Mouse (Mus musculus) MEL (cell line): ENCODE measurements around the gene Helb. TPM values are rescaled to one million over a fixed set of nuclear protein-coding genes. Genes with fewer than 3 reads are reported as not detected.

Source experiments
- DNase-seq: peaks from one replicate; pipeline ENCODE4 v3.0.0; 2011; ENCODE audit warnings: low read depth, low spot score
- H3K27ac ChIP-seq: 2 replicates; pipeline ENCODE4 v1.5.1; 2012; ENCODE audit warnings: low read depth, mild to moderate bottlenecking, control low read depth, low read length, moderate library complexity; ENCODE audit not compliant: control insufficient read depth
- H3K27me3 ChIP-seq, 2 experiments: fragments of 150-350 bp in 1 of 2; sonication (generic) in 1 of 2; 2 replicates each; pipeline ENCODE4 v1.6.1; 2012; ENCODE audit warnings: low read length in 2 of 2, mild to moderate bottlenecking in 2 of 2, improper control_type of control experiment in 1 of 2, moderate library complexity in 1 of 2; ENCODE audit not compliant: insufficient read depth in 2 of 2, control insufficient read depth in 1 of 2
- H3K36me3 ChIP-seq, 2 experiments: 2 replicates each; pipeline ENCODE4 v1.6.1; 2012 to 2014; ENCODE audit warnings: low read length in 2 of 2, improper control_type of control experiment in 1 of 2, inconsistent platforms in 1 of 2, mild to moderate bottlenecking in 1 of 2; ENCODE audit not compliant: insufficient read depth in 2 of 2, control insufficient read depth in 1 of 2
- H3K4me1 ChIP-seq, 2 experiments: fragments of 150-350 bp in 1 of 2; sonication (generic) in 1 of 2; 2 replicates each; pipeline ENCODE4 v1.6.1; 2012; ENCODE audit warnings: low read length in 2 of 2, improper control_type of control experiment in 1 of 2, mild to moderate bottlenecking in 1 of 2; ENCODE audit not compliant: insufficient read depth in 2 of 2, control insufficient read depth in 1 of 2
- H3K4me3 ChIP-seq, 2 experiments: fragments of 150-350 bp in 1 of 2; sonication (generic) in 1 of 2; 2 replicates each; pipeline ENCODE4 v1.5.1; 2012; ENCODE audit warnings: low read depth in 2 of 2, low read length in 2 of 2, mild to moderate bottlenecking in 2 of 2, moderate library complexity in 2 of 2, control low read depth in 1 of 2, improper control_type of control experiment in 1 of 2; ENCODE audit not compliant: control insufficient read depth in 1 of 2, insufficient read depth in 1 of 2
- H3K79me2 ChIP-seq: 2 replicates; pipeline ENCODE4 v1.6.1; 2012; ENCODE audit warnings: mild to moderate bottlenecking, low read length, moderate library complexity; ENCODE audit not compliant: control insufficient read depth, poor library complexity, insufficient read depth
- H3K9ac ChIP-seq: 2 replicates; pipeline ENCODE4 v1.6.1; 2012; ENCODE audit warnings: low read depth, mild to moderate bottlenecking, control low read depth, low read length, moderate library complexity; ENCODE audit not compliant: control insufficient read depth, poor library complexity, severe bottlenecking
- H3K9me3 ChIP-seq: fragments of 150-350 bp; sonication (generic); replicated peaks from 2 replicates; pipeline ENCODE4 v1.6.1; 2012; ENCODE audit warnings: mild to moderate bottlenecking, low read length, improper control_type of control experiment, moderate library complexity; ENCODE audit not compliant: insufficient read depth
- BHLHE40 ChIP-seq: IDR thresholded peaks from 2 replicates; pipeline ENCODE4 v1.6.1; 2012; ENCODE audit warnings: low read depth, mild to moderate bottlenecking, inconsistent platforms, low read length, improper control_type of control experiment, borderline replicate concordance
- CHD1 ChIP-seq: IDR thresholded peaks from 2 replicates; pipeline ENCODE4 v1.6.1; 2012; ENCODE audit warnings: low read depth, mild to moderate bottlenecking, inconsistent platforms, low read length, improper control_type of control experiment
- CHD2 ChIP-seq: IDR thresholded peaks from 2 replicates; pipeline ENCODE4 v1.6.1; 2011; ENCODE audit warnings: low read length, improper control_type of control experiment
- CTCF ChIP-seq, 3 experiments: IDR thresholded peaks in 2 of 3; conservative IDR thresholded peaks in 1 of 3; 2 replicates each; pipeline ENCODE4 v1.5.1; 2011 to 2012; ENCODE audit warnings: low read length in 3 of 3, low read depth in 2 of 3, mild to moderate bottlenecking in 2 of 3, improper control_type of control experiment in 1 of 3, inconsistent platforms in 1 of 3, mixed read lengths in 1 of 3, moderate library complexity in 1 of 3; ENCODE audit not compliant: control insufficient read depth in 1 of 3, insufficient read depth in 1 of 3, poor library complexity in 1 of 3, severe bottlenecking in 1 of 3
- E2F4 ChIP-seq: IDR thresholded peaks from 2 replicates; pipeline ENCODE4 v1.6.1; 2011; ENCODE audit warnings: low read depth, low read length, improper control_type of control experiment, borderline replicate concordance
- ELF1 ChIP-seq: IDR thresholded peaks from 2 replicates; pipeline ENCODE4 v1.6.1; 2014; ENCODE audit warnings: low read depth, mild to moderate bottlenecking, inconsistent platforms, low read length, improper control_type of control experiment, moderate library complexity
- EP300 ChIP-seq, 2 experiments: IDR thresholded peaks; 2 replicates each; pipeline ENCODE4 v1.6.1; 2011; ENCODE audit warnings: improper control_type of control experiment in 2 of 2, low read length in 2 of 2, low read depth in 1 of 2, mild to moderate bottlenecking in 1 of 2
- ETS1 ChIP-seq: IDR thresholded peaks from 2 replicates; pipeline ENCODE4 v1.6.1; 2012; ENCODE audit warnings: low read depth, mild to moderate bottlenecking, inconsistent platforms, low read length, improper control_type of control experiment, moderate library complexity
- GABPA ChIP-seq: IDR thresholded peaks from 2 replicates; pipeline ENCODE4 v1.6.1; 2012; ENCODE audit warnings: low read depth, mild to moderate bottlenecking, inconsistent platforms, low read length, improper control_type of control experiment, moderate library complexity
- GATA1 ChIP-seq: IDR thresholded peaks from 2 replicates; pipeline ENCODE4 v1.6.1; 2011; ENCODE audit warnings: low read depth, low read length, improper control_type of control experiment
- JUND ChIP-seq: IDR thresholded peaks from 2 replicates; pipeline ENCODE4 v1.6.1; 2011; ENCODE audit warnings: low read depth, mild to moderate bottlenecking, improper control_type of control experiment, low read length
- KAT2A ChIP-seq: conservative IDR thresholded peaks from 2 replicates; pipeline ENCODE4 v1.6.1; 2012; ENCODE audit warnings: low read depth, low read length, improper control_type of control experiment, inconsistent platforms
- MAFK ChIP-seq: IDR thresholded peaks from 2 replicates; pipeline ENCODE4 v1.6.1; 2011; ENCODE audit warnings: low read depth, mild to moderate bottlenecking, low read length, improper control_type of control experiment, borderline replicate concordance
- MAX ChIP-seq: IDR thresholded peaks from 2 replicates; pipeline ENCODE4 v1.6.1; 2011; ENCODE audit warnings: low read length, improper control_type of control experiment
- MAZ ChIP-seq: IDR thresholded peaks from 2 replicates; pipeline ENCODE4 v1.6.1; 2012; ENCODE audit warnings: low read depth, mild to moderate bottlenecking, inconsistent platforms, low read length, improper control_type of control experiment
- MEF2A ChIP-seq: IDR thresholded peaks from 2 replicates; pipeline ENCODE4 v1.6.1; 2014; ENCODE audit warnings: low read depth, mild to moderate bottlenecking, inconsistent platforms, low read length, improper control_type of control experiment; ENCODE audit not compliant: poor library complexity, insufficient replicate concordance, severe bottlenecking; ENCODE audit errors: extremely low read depth
- MXI1 ChIP-seq: IDR thresholded peaks from 2 replicates; pipeline ENCODE4 v1.6.1; 2011; ENCODE audit warnings: mild to moderate bottlenecking, low read depth, low read length, improper control_type of control experiment
- MYB ChIP-seq: IDR thresholded peaks from 2 replicates; pipeline ENCODE4 v1.6.1; 2011; ENCODE audit warnings: mild to moderate bottlenecking, low read depth, low read length, improper control_type of control experiment
- MYC ChIP-seq: IDR thresholded peaks from 2 replicates; pipeline ENCODE4 v1.6.1; 2011; ENCODE audit warnings: low read depth, mild to moderate bottlenecking, low read length, improper control_type of control experiment, moderate library complexity
- NELFE ChIP-seq: IDR thresholded peaks from 2 replicates; pipeline ENCODE4 v1.6.1; 2011; ENCODE audit warnings: low read depth, low read length, improper control_type of control experiment
- NRF1 ChIP-seq: IDR thresholded peaks from 2 replicates; pipeline ENCODE4 v1.6.1; 2014; ENCODE audit warnings: low read depth, mild to moderate bottlenecking, inconsistent platforms, low read length, improper control_type of control experiment, moderate library complexity; ENCODE audit not compliant: poor library complexity, insufficient read depth, severe bottlenecking
- POLR2A ChIP-seq, 2 experiments: IDR thresholded peaks; 2 replicates each; pipeline ENCODE4 v1.6.1; 2011 to 2012; ENCODE audit warnings: low read length in 2 of 2, mild to moderate bottlenecking in 2 of 2, control low read depth in 1 of 2, improper control_type of control experiment in 1 of 2, low read depth in 1 of 2, moderate library complexity in 1 of 2; ENCODE audit not compliant: control insufficient read depth in 1 of 2, insufficient read depth in 1 of 2, poor library complexity in 1 of 2
- POLR2AphosphoS2 ChIP-seq: IDR thresholded peaks from 2 replicates; pipeline ENCODE4 v1.6.1; 2011; ENCODE audit warnings: low read length, improper control_type of control experiment
- POLR2AphosphoS5 ChIP-seq: IDR thresholded peaks from 2 replicates; pipeline ENCODE4 v1.6.1; 2012; ENCODE audit warnings: low read depth, borderline replicate concordance, mild to moderate bottlenecking, inconsistent platforms, low read length, moderate library complexity, mixed read lengths
- RAD21 ChIP-seq: IDR thresholded peaks from 2 replicates; pipeline ENCODE4 v1.6.1; 2011; ENCODE audit warnings: mild to moderate bottlenecking, low read depth, low read length, improper control_type of control experiment
- RCOR1 ChIP-seq: IDR thresholded peaks from 2 replicates; pipeline ENCODE4 v1.6.1; 2012; ENCODE audit warnings: low read depth, mild to moderate bottlenecking, inconsistent platforms, low read length, improper control_type of control experiment
- SIN3A ChIP-seq: IDR thresholded peaks from 2 replicates; pipeline ENCODE4 v1.6.1; 2012; ENCODE audit warnings: low read length, improper control_type of control experiment, inconsistent platforms
- SMC3 ChIP-seq: IDR thresholded peaks from 2 replicates; pipeline ENCODE4 v1.6.1; 2011; ENCODE audit warnings: low read depth, low read length, improper control_type of control experiment
- TAL1 ChIP-seq: IDR thresholded peaks from 2 replicates; pipeline ENCODE4 v1.6.1; 2012; ENCODE audit warnings: mild to moderate bottlenecking, inconsistent platforms, low read length, moderate library complexity, mixed read lengths
- TBP ChIP-seq: IDR thresholded peaks from 2 replicates; pipeline ENCODE4 v1.8.0; 2011; ENCODE audit warnings: low read depth, low read length, improper control_type of control experiment
- TCF12 ChIP-seq: IDR thresholded peaks from 2 replicates; pipeline ENCODE4 v1.6.1; 2014; ENCODE audit warnings: low read depth, mild to moderate bottlenecking, inconsistent platforms, low read length, improper control_type of control experiment, moderate library complexity
- UBTF ChIP-seq: IDR thresholded peaks from 2 replicates; pipeline ENCODE4 v1.6.1; 2012; ENCODE audit warnings: low read depth, mild to moderate bottlenecking, inconsistent platforms, low read length, improper control_type of control experiment, moderate library complexity, borderline replicate concordance; ENCODE audit not compliant: insufficient read depth
- USF1 ChIP-seq: IDR thresholded peaks from 2 replicates; pipeline ENCODE4 v1.6.1; 2014; ENCODE audit warnings: low read depth, mild to moderate bottlenecking, inconsistent platforms, low read length, improper control_type of control experiment, moderate library complexity
- USF2 ChIP-seq, 2 experiments: IDR thresholded peaks; 2 replicates each; pipeline ENCODE4 v1.6.1; 2011 to 2012; ENCODE audit warnings: improper control_type of control experiment in 2 of 2, low read length in 2 of 2, borderline replicate concordance in 1 of 2, inconsistent platforms in 1 of 2, low read depth in 1 of 2, mild to moderate bottlenecking in 1 of 2; ENCODE audit not compliant: insufficient read depth in 1 of 2
- ZC3H11A ChIP-seq: IDR thresholded peaks from 2 replicates; pipeline ENCODE4 v1.6.1; 2012; ENCODE audit warnings: low read depth, mild to moderate bottlenecking, inconsistent platforms, low read length, improper control_type of control experiment
- ZKSCAN1 ChIP-seq: IDR thresholded peaks from 2 replicates; pipeline ENCODE4 v1.6.1; 2012; ENCODE audit warnings: low read depth, mild to moderate bottlenecking, inconsistent platforms, low read length, improper control_type of control experiment, moderate library complexity
- ZMIZ1 ChIP-seq: IDR thresholded peaks from 2 replicates; pipeline ENCODE4 v1.6.1; 2012; ENCODE audit warnings: low read depth, mild to moderate bottlenecking, inconsistent platforms, low read length, improper control_type of control experiment, moderate library complexity
- ZNF384 ChIP-seq: IDR thresholded peaks from 2 replicates; pipeline ENCODE4 v1.6.1; 2012; ENCODE audit warnings: low read depth, mild to moderate bottlenecking, inconsistent platforms, low read length, improper control_type of control experiment
- polyA plus RNA-seq, 2 experiments: library from polyadenylated mRNA; stranded (reverse) in 1 of 2; unstranded in 1 of 2; fragments of >175 nt in 1 of 2; fragments of >200 nt in 1 of 2; gene quantifications; 2 replicates each; pipeline versions ENCODE4 v1.2.1 to v1.2.4; 2012; ENCODE audit warnings: low replicate concordance in 2 of 2, low read depth in 1 of 2; ENCODE audit not compliant: insufficient read length in 2 of 2, insufficient read depth in 1 of 2, missing spikeins in 1 of 2
- total RNA-seq: library from RNA; depleted of rRNA; stranded (reverse); fragments of 300-350 nt; gene quantifications from 2 replicates; pipeline ENCODE4 v1.2.3, GENCODE M21; 2012

Helb gene
- total and polyA plus RNA-seq, 3 experiments = 10.2 to 78.3 (median 18.5) TPM

DNA sequence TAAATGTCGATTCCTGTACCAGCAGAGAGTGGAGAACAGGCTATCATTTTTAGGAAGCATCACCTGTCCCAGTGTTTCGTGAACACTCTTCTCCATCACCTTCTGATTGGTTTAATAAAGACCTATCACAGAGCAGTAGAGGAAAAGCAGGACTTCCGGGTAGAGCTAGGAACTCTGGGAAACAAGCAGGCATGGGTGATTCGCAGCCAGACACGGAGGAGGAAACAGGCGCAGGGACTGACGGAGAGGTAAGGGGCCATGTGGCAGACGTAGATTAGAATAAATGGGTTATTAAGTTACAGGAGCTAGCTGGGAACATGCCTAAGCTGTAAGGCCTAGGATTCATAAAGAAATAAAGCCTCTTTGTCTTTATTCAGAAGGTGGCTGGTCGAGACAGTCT is 47.7 kb upstream of the Helb start:
- peak overlapping the region; percentile 59 for H3K27ac ChIP-seq
- peak overlapping the region; percentile 70 for H3K9ac ChIP-seq
- 0 out of 2 replicates have a peak, but pooled peaks cover 3% of the 10 kb centered on the region for H3K79me2 ChIP-seq
- no peaks in the 10 kb centered on the region for H3K4me1 ChIP-seq
- no peaks in the 10 kb centered on the region for H3K9me3 ChIP-seq
- peaks cover 0 to 3% of the 10 kb centered on the region in 2 experiments; a peak in 1 of 4 replicates for H3K36me3 ChIP-seq
- H3K4me3 ChIP-seq = peak overlapping the region; percentile 62 to 84
- H3K27me3 ChIP-seq = no peaks in the 10 kb centered on the region
- DNase-seq = peak; percentile 86
- TF ChIP-seq ZC3H11A (no peak), UBTF (no peak), POLR2AphosphoS2 (peak; percentile 69; the same call in 1 of the 2 replicates), USF2 (IDR thresholded peaks at IDR 0.05; ENCODE audit: borderline replicate concordance in 1 of 2, insufficient read depth in 1 of 2, low read depth in 1 of 2, low read length in 2 of 2) (no peak), GABPA (no peak), SIN3A (peak; percentile 80), NELFE (peak; percentile 78), ETS1 (no peak), ZKSCAN1 (no peak), RCOR1 (no peak), CHD1 (no peak), CTCF (IDR thresholded peaks at IDR 0.05 in 2 of 3, conservative IDR thresholded peaks at IDR 0.05 in 1 of 3; ENCODE audit: control insufficient read depth in 1 of 3, insufficient read depth in 1 of 3, low read depth in 2 of 3, low read length in 3 of 3, poor library complexity in 1 of 3, severe bottlenecking in 1 of 3) (no peak), POLR2AphosphoS5 (no peak), NRF1 (no peak), TBP (peak; percentile 74), MAFK (no peak), USF1 (0 out of 2 replicates have a peak, but pooled peaks have one; percentile 15), SMC3 (no peak), GATA1 (no peak), BHLHE40 (no peak), MYC (peak; percentile 90), JUND (no peak), RAD21 (no peak), MAZ (no peak), TAL1 (peak; percentile 67), CHD2 (no peak), EP300 (IDR thresholded peaks at IDR 0.05; ENCODE audit: low read depth in 1 of 2, low read length in 2 of 2) (no peak), POLR2A (IDR thresholded peaks at IDR 0.05; ENCODE audit: control insufficient read depth in 1 of 2, insufficient read depth in 1 of 2, low read depth in 1 of 2, low read length in 2 of 2, poor library complexity in 1 of 2) (peak; percentile 37 to 90; a peak in 3 of 4 replicates), E2F4 (no peak), ZNF384 (no peak), KAT2A (no peak; the same call in 1 of the 2 replicates), ELF1 (peak; percentile 97), MXI1 (peak; percentile 93), MEF2A (no peak), MYB (no peak), MAX (peak; percentile 77), ZMIZ1 (no peak; the same call in 1 of the 2 replicates), TCF12 (no peak)
